Mouse (Mus musculus) gastrocnemius, adult 2 months (tissue): ENCODE results near the gene Plac8. TPM values are rescaled to one million over a fixed set of nuclear protein-coding genes. Genes with fewer than 3 reads are reported as not detected.
A peak's percentile ranks its signal among the peaks of the same experiment; 100 is the strongest.

Source experiments
- DNase-seq: peaks from one replicate; pipeline ENCODE4 v3.0.0; 2022
- H3K27ac ChIP-seq: fragments of 200-600 bp; 2 replicates; pipeline ENCODE4 v1.8.1; 2022; ENCODE audit warnings: mild to moderate bottlenecking
- H3K4me3 ChIP-seq: fragments of 200-600 bp; 2 replicates; pipeline ENCODE4 v1.8.1; 2022; ENCODE audit warnings: mild to moderate bottlenecking, moderate library complexity
- CTCF ChIP-seq: fragments of 200-600 bp; IDR thresholded peaks from 2 replicates; pipeline ENCODE4 v1.8.1; 2022; ENCODE audit warnings: antibody characterized with exemption, mild to moderate bottlenecking, moderate library complexity
- intact Hi-C: fragments of 180-260 bp; cut with DNase I; formaldehyde crosslinking; loops from one replicate; pipeline ENCODE4 v1.15.1; 2025
- total RNA-seq, 2 experiments: library from RNA; stranded (reverse); gene quantifications; 2 replicates each; pipeline ENCODE4 v1.2.3; 2021

The Plac8 gene
- total RNA-seq, 2 experiments from 2014 or later, result not detected

DNA sequence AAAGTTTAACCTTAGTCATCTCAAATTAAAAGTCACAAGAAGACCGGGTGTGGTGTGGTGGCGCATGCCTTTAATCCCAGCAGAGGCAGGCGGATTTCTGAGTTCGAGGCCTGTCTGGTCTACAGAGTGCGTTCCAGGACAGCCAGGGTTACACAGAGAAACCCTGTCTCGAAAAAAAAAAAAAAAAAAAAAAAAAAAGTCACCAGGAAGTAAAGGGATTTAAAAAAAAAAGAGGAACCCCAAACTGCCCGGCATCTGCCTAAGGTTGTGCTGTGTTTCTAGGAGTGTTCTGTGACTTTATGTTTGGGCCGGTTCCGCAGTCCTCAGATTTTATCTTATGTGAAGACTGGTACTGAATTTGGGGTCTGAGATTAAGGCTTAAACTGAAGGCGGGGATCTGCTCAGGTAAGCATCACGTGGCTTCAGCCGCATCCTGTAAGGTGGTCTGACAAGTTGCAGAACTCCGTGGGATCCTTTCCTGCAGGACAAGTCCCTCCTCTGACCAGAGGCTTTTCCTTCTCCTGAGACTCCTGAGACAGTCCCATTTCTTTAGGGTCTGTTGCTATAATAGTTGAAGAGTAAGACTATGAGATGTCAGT, 1.9 kb downstream of the Plac8 start:
- no peak for DNase-seq
- intact Hi-C loops, result no loop called here
- Histone ChIP-seq H3K27ac (no peak overlapping the region), H3K4me3 (no peak overlapping the region)
- TF ChIP-seq CTCF, result no peak

DNA sequence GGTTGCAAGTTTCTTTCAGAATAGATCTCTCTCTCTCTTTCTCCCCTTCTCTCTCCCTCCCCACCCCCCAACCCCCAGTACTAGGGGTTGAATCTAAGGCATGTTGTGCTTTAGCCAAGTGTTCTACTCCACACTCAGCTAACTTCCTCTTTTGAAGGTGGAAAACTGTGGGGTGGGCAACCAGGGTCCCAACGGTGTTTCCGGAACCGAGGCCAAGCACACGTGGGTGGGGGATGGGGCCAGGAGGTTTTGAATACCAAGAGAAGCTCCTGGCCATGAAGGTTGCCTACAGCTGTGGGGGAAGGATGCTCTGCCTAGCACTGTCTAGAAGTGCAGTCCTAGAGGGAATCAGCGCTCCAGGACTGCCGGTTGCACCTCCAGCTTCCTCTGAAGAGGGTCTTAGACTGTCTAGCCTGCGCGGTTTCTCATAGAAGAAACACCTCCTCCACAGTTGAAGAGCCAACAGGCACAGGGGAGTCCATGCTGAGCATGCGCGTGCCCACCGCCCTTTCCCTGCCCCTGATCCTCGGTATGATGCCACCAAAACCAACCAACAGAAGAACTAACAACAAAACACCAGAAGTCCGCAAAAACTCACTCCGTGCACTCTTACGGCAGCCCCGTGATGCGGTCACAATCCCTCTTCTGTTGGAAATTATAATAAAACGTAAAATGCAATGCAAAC, 2.7 kb downstream of the Plac8 start:
- TF ChIP-seq CTCF, result no peak
- intact Hi-C loops, result no loop called here
- H3K4me3 ChIP-seq, result no peak overlapping the region
- DNase-seq, result no peak
- H3K27ac ChIP-seq, result no peak overlapping the region

DNA sequence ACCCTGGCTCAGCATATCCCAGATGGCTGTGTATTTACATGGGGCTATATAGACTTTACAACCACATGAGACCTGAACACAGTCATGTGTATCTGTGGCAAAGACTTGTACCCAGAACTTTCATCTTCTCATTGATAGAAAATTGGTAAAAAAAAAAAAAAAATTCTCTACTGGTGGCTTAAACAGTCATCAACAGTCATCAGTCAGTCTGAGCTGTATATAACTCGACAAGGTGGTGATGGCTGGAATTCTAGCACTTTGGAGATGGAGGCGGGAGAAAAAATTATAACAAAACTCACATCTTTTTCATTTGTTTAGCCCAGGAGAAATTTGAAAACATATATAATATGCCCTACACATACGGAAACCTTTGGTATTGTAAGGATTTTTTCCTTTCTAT, 3.2 kb downstream of the Plac8 start:
- Histone ChIP-seq H3K27ac (no peak overlapping the region), H3K4me3 (no peak overlapping the region)
- intact Hi-C loops, result no loop called here
- no peak for TF ChIP-seq CTCF
- DNase-seq, result no peak

DNA sequence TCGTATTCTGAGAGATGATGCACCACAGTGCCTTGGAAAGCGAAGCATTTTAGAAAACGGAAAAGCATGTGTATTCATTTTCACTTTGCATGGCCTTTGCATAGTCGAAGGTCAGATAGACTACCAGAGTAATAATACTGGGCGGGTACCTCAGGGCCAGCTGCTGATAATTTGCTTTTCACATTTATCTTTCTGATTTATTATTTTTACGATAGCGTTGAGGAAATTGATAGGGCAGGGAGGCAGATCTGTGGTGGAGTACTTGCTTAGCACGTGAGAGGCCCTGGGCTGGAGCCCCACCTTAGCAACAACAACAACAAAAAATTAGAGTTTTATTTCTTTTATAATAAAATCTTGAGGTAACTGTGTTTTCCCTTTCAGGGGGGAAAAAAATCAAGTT, 3.9 kb downstream of the Plac8 start:
- TF ChIP-seq CTCF, result no peak
- H3K4me3 ChIP-seq, result no peak overlapping the region
- H3K27ac ChIP-seq, result no peak overlapping the region
- intact Hi-C loops, result no loop called here
- no peak for DNase-seq

DNA sequence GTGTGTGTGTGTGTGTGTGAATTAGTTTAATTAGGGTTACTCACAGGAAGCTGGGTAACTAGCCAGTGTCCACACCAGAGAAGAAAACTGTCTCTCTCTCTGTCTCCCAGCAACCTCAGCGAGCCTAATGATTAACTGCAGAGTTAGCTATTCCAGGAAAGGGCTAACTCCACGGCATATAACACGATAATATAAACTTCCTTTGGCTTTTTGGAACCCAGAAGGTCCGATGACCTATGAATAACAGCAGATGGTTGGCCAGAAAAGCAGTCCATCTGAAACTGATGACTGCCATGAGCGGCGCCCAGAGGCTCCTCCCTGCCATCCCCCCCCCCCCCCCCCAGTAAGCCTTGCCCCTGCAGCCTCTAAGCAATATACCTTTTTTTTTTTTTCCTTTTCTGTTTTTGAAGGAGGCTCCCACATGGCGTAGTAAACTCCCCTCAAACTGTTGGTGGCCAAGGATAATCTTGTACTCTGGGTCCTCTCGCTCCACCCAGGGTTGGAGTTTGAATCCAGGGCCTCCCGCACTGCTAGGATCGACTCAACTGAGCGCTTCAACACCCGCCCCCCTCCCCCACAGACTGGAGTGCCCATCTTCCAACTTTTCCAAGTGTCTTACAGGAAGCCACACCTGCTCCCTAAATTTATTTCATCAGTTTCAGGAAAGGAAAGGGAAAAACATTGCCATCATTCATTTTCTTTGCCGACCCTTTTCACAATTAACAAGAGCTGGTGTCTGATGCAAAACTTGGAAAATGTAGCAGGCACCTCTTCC, 4.6 kb downstream of the Plac8 start:
- no peak for TF ChIP-seq CTCF
- Histone ChIP-seq H3K4me3 (no peak overlapping the region), H3K27ac (no peak overlapping the region; the same call in 1 of the 2 replicates)
- no peak for DNase-seq
- intact Hi-C loops, result no loop called here

DNA sequence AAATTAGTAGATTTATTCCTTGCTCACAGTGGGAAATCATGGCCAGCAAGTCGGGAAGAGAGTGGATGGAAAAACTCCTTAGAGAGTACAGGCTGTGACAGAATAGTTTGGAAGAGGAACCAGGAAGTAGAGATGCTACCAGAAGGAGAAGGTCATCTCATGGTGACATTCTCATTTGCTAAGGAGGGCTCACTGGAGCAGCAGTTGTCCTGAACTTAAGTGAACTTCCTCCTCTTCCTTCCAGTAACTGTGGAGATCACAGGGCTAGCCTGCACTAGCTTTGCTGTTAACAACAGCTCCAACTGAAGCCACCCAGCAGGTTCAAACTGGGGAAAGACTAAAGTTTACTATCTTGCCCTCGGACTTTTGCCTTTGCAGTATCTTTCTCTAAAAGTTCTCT, 5.2 kb downstream of the Plac8 start:
- no peak overlapping the region for H3K4me3 ChIP-seq
- intact Hi-C loops, result no loop called here
- no peak for DNase-seq
- TF ChIP-seq CTCF, result no peak
- no peak overlapping the region for H3K27ac ChIP-seq

DNA sequence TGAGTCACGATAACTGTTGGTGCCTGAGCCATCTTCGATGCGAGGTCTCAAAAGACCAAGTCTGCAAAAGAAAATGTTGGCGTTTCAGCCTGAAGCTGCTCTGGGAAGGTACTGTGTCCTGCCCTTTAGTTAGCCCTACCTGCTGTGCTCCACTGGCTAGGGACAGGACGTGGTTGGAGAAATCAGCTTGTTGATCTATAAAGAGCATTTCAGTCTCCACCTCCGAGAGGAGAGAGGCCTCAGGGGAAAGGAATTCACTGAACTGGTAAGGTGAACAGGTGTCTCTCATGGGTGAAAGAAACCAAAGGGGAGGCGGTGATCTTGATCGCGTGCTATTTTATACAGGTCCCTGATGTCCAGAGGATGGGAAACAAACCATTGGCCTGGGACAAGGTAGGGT, 9.3 kb downstream of the Plac8 start:
- no peak overlapping the region for H3K27ac ChIP-seq
- intact Hi-C loops, result no loop called here
- no peak overlapping the region for H3K4me3 ChIP-seq
- no peak for DNase-seq
- TF ChIP-seq CTCF, result no peak

DNA sequence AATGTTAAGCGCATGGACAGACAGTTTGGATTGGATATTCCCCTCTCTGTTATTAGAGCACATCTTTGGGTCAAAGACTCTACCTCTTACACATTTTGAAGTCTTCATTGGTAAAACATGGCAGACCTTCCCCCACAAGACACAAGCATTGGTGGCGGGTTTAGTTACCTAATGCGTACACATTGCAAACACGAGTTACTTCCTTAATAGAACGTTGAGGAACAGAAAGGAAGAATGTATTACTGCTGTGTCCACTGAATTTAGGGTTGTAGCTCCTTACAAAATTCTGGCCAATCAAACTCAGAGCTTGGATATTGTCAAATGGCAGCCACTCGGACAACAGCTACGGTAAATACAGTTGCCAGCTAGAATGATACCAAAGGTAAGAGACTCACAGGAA, 12.7 kb downstream of the Plac8 start:
- no peak for DNase-seq
- no peak for TF ChIP-seq CTCF
- Histone ChIP-seq H3K27ac (no peak overlapping the region), H3K4me3 (no peak overlapping the region)
- intact Hi-C loops, result no loop called here

DNA sequence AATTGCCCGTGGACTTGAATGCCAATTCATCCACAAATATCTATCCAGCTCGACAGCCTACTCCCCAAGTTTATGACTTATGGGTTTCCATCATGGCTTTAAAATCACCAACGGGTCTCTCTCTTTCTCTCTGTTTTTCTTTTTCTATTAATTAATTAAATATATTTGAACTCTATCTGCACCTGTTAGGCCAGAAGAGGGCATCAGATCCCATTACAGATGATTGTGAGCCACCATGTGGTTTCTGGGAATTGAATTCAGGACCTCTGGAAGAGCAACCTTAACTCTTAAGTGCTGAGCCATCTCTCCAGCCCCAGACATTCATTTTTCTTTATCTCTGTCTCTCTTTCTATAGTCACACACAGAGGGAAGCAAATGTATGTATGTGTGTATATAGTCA, 13.3 kb downstream of the Plac8 start:
- H3K27ac ChIP-seq, result no peak overlapping the region
- no peak for DNase-seq
- intact Hi-C loops, result no loop called here
- peak; percentile 21; the same call in 1 of the 2 replicates for TF ChIP-seq CTCF
- H3K4me3 ChIP-seq, result no peak overlapping the region

DNA sequence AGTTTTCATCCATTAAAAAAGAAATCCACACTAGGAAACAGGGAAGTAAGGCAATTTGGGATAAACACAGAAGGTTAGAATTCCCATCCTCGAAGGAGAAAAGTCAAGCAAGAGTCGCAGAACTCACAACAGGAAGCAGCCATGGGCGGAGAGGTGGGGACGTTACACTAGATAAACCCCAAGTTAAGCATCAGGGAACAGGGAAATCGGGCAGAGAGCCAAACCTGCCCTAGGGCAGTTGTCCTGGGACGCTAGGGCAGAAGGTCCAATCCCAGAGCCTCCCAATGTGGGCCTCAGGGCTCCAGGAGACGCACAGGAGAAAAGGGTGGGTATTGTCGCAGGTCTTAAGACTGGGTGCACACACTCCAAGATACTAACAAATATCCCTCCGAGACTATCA, 14.5 kb downstream of the Plac8 start:
- TF ChIP-seq CTCF, result no peak
- DNase-seq, result no peak
- intact Hi-C loops, result no loop called here

DNA sequence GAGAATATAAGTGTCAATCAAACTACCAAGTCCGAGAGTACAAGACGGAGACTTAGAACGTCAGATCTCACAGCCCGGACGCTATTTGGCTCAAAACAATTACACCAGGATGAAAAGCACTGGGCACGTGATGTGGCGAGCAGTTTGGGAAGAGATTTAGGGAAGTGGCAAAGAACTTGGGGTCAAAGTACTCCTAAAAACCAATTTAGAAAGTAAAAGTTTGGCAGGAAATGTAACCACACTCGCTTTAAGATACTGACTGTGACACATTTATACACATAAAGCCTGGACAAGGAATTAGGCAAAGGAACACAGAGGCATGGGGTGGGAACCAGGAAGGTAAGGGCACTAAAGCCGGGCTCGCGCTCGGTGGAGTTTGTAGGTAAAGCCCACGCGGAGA, 15.0 kb downstream of the Plac8 start:
- intact Hi-C loops, result no loop called here
- no peak for TF ChIP-seq CTCF
- no peak overlapping the region for H3K4me3 ChIP-seq
- DNase-seq, result no peak
- no peak overlapping the region for H3K27ac ChIP-seq

More for the DNA sequence above, 14.5 kb downstream of the Plac8 start:
- Histone ChIP-seq H3K27ac (no peak overlapping the region), H3K4me3 (no peak overlapping the region)

DNA sequence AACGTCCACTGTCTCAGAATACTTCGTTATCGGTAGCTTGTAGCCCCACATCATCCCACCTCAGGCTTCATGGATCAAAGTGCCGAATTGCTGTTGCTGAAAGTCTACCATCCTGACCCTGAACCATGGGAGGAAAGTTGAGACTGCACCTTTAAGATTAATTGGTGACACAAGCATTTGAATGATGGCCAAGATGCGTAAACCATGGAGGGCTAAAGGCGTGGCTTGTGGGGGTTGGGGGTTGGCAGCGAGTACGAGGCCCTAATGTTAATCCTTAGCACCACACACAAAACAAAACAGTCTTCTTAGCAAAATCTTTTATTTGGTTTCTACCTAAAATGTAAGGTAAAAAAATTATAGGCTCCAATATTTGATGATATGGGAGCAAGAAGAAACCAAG, 18.6 kb downstream of the Plac8 start:
- H3K4me3 ChIP-seq, result no peak overlapping the region
- no peak for TF ChIP-seq CTCF
- intact Hi-C loops, result no loop called here

DNA sequence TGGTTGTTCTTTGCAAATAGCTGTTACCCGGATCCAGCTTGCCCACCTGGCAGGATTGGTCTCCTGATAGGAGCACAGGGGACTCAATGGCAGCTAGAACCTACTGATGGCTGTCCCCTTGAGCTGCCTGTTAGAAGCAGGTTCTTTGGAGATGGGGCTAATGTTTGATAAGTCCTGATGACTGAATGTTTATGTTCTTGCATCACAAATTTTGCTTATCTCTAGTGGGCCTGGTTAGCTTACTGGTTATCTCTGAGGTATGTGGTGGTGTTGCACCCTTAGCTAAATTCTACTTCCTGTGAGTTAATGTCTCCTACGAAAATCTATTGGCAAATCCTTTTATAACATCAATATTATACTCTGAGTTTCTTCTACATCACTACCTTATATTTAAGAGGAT, 20.1 kb downstream of the Plac8 start:
- TF ChIP-seq CTCF, result no peak
- H3K4me3 ChIP-seq, result no peak overlapping the region
- DNase-seq, result no peak
- intact Hi-C loops, result no loop called here
- no peak overlapping the region for H3K27ac ChIP-seq

More for the DNA sequence above, 18.6 kb downstream of the Plac8 start:
- no peak overlapping the region for H3K27ac ChIP-seq
- no peak for DNase-seq

DNA sequence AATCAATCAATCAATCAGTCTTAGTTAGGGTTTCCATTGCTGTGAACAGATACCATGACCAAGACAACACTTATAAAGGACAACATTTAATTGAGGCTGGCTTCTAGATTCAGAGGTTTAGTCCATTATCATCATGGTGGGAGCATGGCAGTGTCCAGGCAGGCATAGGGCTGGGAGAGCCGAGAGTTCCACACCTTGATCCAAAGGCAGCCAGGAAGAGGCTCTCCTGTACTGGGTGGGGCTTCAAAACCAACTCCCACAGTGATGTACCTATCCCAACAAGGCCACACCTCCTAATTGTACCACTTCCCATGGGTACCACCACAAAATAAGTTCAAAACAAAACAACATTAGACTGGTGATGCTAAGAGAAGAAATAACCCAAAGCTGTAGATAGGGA, 21.9 kb downstream of the Plac8 start:
- no peak for DNase-seq
- intact Hi-C loops, result no loop called here
- TF ChIP-seq CTCF, result no peak
- Histone ChIP-seq H3K27ac (no peak overlapping the region), H3K4me3 (no peak overlapping the region)
